Mouse (Mus musculus) liver, adult (tissue): ENCODE results near the gene Tsc22d3.

Experiments
- GATA4 ChIP-seq: IDR thresholded peaks from 2 replicates; pipeline ENCODE4 v1.6.1; 2014; ENCODE audit warnings: mild to moderate bottlenecking, low read length; ENCODE audit not compliant: insufficient replicate concordance

The Tsc22d3 gene

DNA sequence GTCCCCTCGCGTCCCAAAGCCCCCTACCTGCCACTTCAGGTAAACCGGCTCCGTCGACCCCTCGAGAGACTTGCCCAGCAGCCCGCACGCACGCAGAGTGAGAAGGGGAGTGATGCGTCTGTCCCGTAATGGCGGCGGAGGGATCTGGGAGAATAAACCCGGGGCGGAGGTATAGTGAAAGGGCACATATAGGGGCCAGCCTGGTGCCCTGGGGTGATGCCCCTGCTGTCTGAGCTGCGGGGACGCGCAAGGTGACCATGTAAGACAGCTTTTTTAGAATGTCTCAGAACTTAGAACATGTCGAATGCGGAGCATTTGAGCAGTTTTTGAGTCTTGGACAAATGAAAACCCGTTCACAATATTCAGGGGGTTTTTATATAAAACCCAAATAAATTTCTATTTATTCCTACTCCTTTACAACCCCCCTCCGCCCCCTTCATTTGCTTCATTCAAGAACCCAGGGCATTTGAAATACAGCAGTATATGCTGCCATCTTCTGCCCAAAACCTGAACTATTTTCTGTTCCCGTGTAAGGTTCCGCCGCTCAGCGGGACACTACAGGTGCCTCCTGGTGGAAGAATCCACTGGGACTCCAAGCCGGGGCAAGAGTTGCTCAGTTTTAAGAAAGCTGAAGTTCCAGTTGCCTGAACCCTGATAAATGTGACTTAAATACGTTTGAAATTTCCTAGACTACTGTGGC, at the start of gene Tsc22d3:
Tsc22d3 (minus strand) TSS at position 250 of the 700 bp plus-strand sequence.
- TF ChIP-seq GATA4 = no peak

DNA sequence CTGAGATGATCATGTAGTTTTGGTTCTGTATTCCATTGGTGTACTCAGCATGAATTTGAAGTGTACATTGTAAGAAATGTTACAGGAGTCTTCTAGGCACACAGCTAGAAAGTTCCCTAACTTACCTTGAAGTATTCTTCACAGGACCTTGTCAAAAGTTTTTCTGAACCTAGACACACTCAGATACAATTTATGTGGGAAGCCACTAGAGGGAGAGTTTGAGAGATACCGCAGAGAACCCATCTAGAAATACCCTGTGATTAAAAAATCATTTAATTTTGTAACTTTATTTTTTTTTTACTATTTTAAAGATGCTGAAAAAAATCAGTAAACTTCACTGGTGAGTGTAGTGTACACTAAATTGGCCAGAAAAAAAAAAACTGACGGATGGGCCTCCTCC, 39.1 kb upstream of the Tsc22d3 start:
- no peak for TF ChIP-seq GATA4

DNA sequence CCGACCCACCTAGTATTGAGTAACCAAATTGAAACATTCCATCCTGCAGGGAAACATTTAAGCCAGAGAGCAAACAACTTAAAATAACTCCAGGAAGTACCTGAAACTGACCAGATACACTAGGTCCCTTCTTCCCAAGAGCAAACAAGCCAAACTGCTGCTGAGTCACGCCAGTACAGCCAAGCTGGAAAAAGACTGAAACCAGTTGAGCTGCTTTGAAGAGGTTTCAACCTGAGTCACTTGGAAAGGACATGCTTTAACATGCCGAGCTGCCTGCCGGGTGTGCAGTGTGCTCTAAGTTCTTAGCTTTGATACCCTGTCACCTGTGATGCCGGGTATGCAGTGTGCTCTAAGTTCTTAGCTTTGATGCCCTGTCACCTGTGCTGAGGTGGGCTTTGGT, 37.6 kb upstream of the Tsc22d3 start:
- no peak for TF ChIP-seq GATA4

- no peak for TF ChIP-seq GATA4
Observed at GRCm38 (mm10) chrX:140624875-140625594, 24.6 kb upstream of the Tsc22d3 start.

DNA sequence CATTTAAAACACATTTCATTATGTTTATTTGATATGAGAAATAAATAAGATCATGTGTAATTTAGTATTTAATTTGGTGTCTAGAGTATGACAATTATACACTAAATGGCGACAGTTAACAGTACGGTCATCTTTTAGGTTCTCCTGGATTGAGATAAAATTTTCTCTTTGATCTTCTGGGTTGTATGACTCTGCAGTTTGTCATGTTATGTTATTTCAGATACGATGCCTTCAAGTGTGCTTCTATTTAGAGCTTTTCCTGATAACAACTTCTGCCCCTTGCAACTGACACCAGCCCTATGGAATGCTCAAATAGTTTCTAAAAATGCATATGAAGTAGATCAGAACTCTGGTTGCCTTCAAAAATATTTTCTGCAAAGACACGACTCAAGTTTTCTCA, 9.5 kb upstream of the Tsc22d3 start:
- TF ChIP-seq GATA4 = no peak

- TF ChIP-seq GATA4 = no peak
Observed at GRCm38 (mm10) chrX:140601884-140602283, 1.4 kb upstream of the Tsc22d3 start.

DNA sequence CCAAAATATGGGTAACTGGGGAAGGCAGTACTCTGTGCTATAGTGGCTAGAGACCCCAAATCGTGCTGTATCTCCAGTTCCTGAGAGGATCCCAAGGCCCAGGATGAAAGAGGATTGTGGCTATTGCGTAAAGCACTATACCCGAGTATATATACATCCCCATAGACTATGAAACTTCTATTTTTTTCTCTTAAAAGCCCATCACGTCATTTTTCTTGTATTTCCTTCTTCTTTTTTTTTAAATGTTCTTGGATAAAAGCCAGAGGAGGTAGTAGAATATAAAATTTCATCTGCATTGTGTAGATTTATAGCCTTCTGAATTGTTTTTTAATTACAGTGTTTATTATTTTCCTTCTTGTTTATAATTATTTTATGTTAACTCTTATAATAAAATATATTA, 852 bp upstream of the Tsc22d3 start:
- no peak for TF ChIP-seq GATA4

GRCm38 (mm10) chrX:140599561-140600409, 674 bp downstream of the Tsc22d3 start:
- TF ChIP-seq GATA4 = no peak

- TF ChIP-seq GATA4 = no peak
Observed at GRCm38 (mm10) chrX:140598850-140599560, 1.5 kb downstream of the Tsc22d3 start.

- TF ChIP-seq GATA4 = no peak
Observed at GRCm38 (mm10) chrX:140598194-140598849, 2.1 kb downstream of the Tsc22d3 start.

GRCm38 (mm10) chrX:140591176-140591575, 9.3 kb downstream of the Tsc22d3 start:
- no peak for TF ChIP-seq GATA4

- no peak for TF ChIP-seq GATA4
Observed at GRCm38 (mm10) chrX:140590142-140590541, 10.3 kb downstream of the Tsc22d3 start.

DNA sequence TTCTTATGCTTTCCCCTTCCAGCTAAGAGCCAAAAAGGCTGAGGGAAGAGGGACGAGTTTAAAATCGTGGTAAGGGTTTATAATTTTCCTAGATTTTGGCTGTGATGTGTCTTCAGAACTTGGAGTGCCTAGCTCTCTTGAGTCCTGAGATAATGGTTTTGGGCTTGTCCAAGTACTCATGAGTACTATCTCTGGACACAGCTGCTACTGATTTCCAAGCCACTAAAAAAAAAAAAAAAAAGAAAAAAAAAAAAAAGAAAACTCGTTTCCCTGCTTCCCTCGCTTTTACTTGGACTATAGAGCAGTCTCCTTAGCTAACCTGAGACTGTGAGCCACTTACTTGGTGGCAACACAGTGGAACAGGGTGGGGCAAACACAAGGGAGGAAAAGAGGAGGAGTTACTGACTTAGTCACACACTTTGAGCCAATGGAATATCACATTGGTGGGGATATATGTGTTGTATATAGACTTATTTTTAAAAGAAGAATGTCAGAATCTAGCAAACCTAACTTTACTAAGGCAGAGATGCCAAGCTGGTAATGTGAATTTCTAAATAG, 11.2 kb downstream of the Tsc22d3 start:
- no peak for TF ChIP-seq GATA4

- no peak for TF ChIP-seq GATA4
Observed at GRCm38 (mm10) chrX:140588534-140588933, 11.9 kb downstream of the Tsc22d3 start.

DNA sequence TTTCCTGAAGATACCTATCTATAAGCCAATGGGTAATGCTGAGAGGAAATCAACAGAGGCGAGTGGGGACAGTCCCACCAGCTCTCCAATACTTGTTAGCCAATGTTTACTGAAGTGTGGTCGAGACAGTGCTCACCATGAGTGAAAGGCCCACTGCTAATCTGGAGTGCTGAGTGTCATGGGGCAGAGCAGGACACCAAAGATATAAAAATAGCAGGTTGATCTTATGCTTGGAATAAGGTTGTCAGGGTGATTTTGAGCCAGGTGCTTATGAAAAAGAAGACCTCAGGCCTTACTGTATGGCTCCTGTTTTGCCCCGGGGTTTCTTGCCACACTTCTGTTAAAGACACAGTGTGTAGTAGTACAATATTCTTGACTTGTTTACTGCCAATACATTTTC, 20.0 kb downstream of the Tsc22d3 start:
- TF ChIP-seq GATA4 = no peak

DNA sequence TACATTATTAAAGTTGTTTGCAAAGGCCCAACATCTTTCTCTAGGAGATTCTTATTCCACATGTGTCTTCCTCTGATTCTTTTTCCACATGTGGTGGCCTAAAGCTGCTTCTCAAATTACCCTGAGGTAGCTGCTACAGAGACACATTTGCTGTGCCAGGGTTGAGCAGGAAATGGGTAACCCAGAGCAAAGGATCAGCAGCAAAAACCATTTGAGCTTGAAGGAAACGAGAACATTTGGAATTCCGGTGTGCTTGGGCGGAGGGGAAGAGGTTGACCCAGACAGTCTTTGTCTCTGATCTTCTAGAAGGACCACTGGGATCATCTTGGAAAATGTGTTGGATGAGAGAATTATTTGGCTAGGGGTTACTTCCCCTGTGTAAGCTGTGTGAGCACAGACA, 24.8 kb downstream of the Tsc22d3 start:
- no peak for TF ChIP-seq GATA4
